12 mouse cellular contexts compared by ENCODE assay signal in genomic region chr8:91488784-91489450, GRCm38 (mm10).
DNase-seq lines count a peak whose midpoint lies in the region; ATAC-seq and TF ChIP-seq lines count a peak whose summit lies in the region.
"Had no signal": no experiment of that assay in that cellular context is flagged by ENCODE, and none has a peak within 500 bp of the region (broad histone marks: within the 10 kb centered on the region; RNA-seq: fewer than 3 reads in every experiment).

No protein-coding gene starts in this region.

- no peak overlapping the region for H3K4me3 ChIP-seq in limb, embryonic 15.5 days
- H3K4me3 ChIP-seq in limb, embryonic 10.5 days: no peak overlapping the region
- no peak overlapping the region for H3K4me3 ChIP-seq in midbrain, embryonic 11.5 days (ENCODE audit: low read depth, low read length)
- H3K4me3 ChIP-seq in midbrain, postnatal 0 days (ENCODE audit: low read depth, low read length): no peak overlapping the region
- no peak overlapping the region for H3K4me3 ChIP-seq in embryonic facial prominence, embryonic 15.5 days (replicated peaks)
- no peak overlapping the region for H3K4me3 ChIP-seq in stomach, embryonic 16.5 days (replicated peaks; ENCODE audit: low read length)
- H3K4me3 ChIP-seq: forebrain, embryonic 13.5 days; heart, embryonic 15.5 days; liver, embryonic 15.5 days had no signal

- no peaks in the 10 kb centered on the region for H3K27me3 ChIP-seq in limb, embryonic 15.5 days
- peaks cover 61% of the 10 kb centered on the region for H3K27me3 ChIP-seq in limb, embryonic 10.5 days (ENCODE audit: low read depth, poor library complexity, severe bottlenecking)
- H3K27me3 ChIP-seq in midbrain, embryonic 11.5 days (ENCODE audit: control insufficient read depth, insufficient read depth, low read length): no peaks in the 10 kb centered on the region; the same call in 1 of the 2 replicates
- H3K27me3 ChIP-seq in midbrain, postnatal 0 days (ENCODE audit: insufficient read depth, low read length): no peaks in the 10 kb centered on the region
- no peaks in the 10 kb centered on the region for H3K27me3 ChIP-seq in embryonic facial prominence, embryonic 15.5 days
- no peaks in the 10 kb centered on the region for H3K27me3 ChIP-seq in stomach, embryonic 16.5 days (ENCODE audit: control insufficient read depth, insufficient read depth, low read length)
- H3K27me3 ChIP-seq: heart, embryonic 15.5 days; liver, embryonic 15.5 days; Patski had no signal

- DNase-seq in limb, embryonic 10.5 days (ENCODE audit: low spot score): no peak
- peak; percentile 87 for DNase-seq in midbrain, embryonic 11.5 days (ENCODE audit: low spot score, missing footprints)
- no peak for DNase-seq in midbrain, postnatal 0 days (ENCODE audit: low spot score)
- no peak for DNase-seq in gastrocnemius, postnatal 10 days

- ATAC-seq in limb, embryonic 15.5 days (ENCODE audit: insufficient number of reproducible peaks, low FRiP score, low TSS enrichment, low read depth): no peak
- ATAC-seq in midbrain, embryonic 11.5 days (ENCODE audit: low FRiP score): no peak
- no peak for ATAC-seq in midbrain, postnatal 0 days (ENCODE audit: low FRiP score)
- no peak for ATAC-seq in embryonic facial prominence, embryonic 15.5 days (ENCODE audit: insufficient number of reproducible peaks, low FRiP score, low TSS enrichment, low read depth)
- ATAC-seq in stomach, embryonic 16.5 days (ENCODE audit: insufficient read depth, low FRiP score): no peak
- ATAC-seq: intestine, embryonic 16.5 days had no signal

- peaks cover 21% of the 10 kb centered on the region for H3K4me1 ChIP-seq in limb, embryonic 15.5 days
- H3K4me1 ChIP-seq in limb, embryonic 10.5 days: peaks cover 21% of the 10 kb centered on the region
- H3K4me1 ChIP-seq in midbrain, embryonic 11.5 days (ENCODE audit: control insufficient read depth, insufficient read depth, low read length): peaks cover 30% of the 10 kb centered on the region
- 0 out of 2 replicates have a peak, but pooled peaks cover 2% of the 10 kb centered on the region for H3K4me1 ChIP-seq in midbrain, postnatal 0 days (ENCODE audit: insufficient read depth, low read length)
- peaks cover 21% of the 10 kb centered on the region for H3K4me1 ChIP-seq in embryonic facial prominence, embryonic 15.5 days
- peaks cover 7% of the 10 kb centered on the region; the same call in 1 of the 2 replicates for H3K4me1 ChIP-seq in stomach, embryonic 16.5 days (ENCODE audit: control insufficient read depth, insufficient read depth, low read length)
- H3K4me1 ChIP-seq: liver, embryonic 15.5 days had no signal

- H3K27ac ChIP-seq in limb, embryonic 15.5 days: 0 out of 2 replicates have a peak overlapping the region, but pooled peaks have one; percentile 51
- H3K27ac ChIP-seq in limb, embryonic 10.5 days: no peak overlapping the region
- no peak overlapping the region for H3K27ac ChIP-seq in midbrain, embryonic 11.5 days (ENCODE audit: low read depth, low read length)
- no peak overlapping the region for H3K27ac ChIP-seq in midbrain, postnatal 0 days (ENCODE audit: low read depth, low read length)
- peak overlapping the region; percentile 67 for H3K27ac ChIP-seq in embryonic facial prominence, embryonic 15.5 days (replicated peaks)
- H3K27ac ChIP-seq in stomach, embryonic 16.5 days (ENCODE audit: low read length): peak overlapping the region; percentile 57
- H3K27ac ChIP-seq: forebrain, embryonic 13.5 days; heart, embryonic 15.5 days; liver, embryonic 15.5 days had no signal

- WGBS in limb, embryonic 15.5 days: 55% methylated on average over 10 of the region's 10 CpGs
- WGBS in limb, embryonic 10.5 days: 73% methylated on average over 10 of the region's 10 CpGs
- WGBS in midbrain, embryonic 11.5 days: 45% methylated on average over 10 of the region's 10 CpGs
- 56% methylated on average over 10 of the region's 10 CpGs for WGBS in midbrain, postnatal 0 days
- WGBS in embryonic facial prominence, embryonic 15.5 days: 59% methylated on average over 10 of the region's 10 CpGs
- WGBS in stomach, embryonic 16.5 days: 71% methylated on average over 10 of the region's 10 CpGs

- no peaks in the 10 kb centered on the region for H3K9me3 ChIP-seq in limb, embryonic 15.5 days
- H3K9me3 ChIP-seq in limb, embryonic 10.5 days (replicated peaks): no peaks in the 10 kb centered on the region
- no peaks in the 10 kb centered on the region for H3K9me3 ChIP-seq in midbrain, embryonic 11.5 days (ENCODE audit: control insufficient read depth, low read length)
- no peaks in the 10 kb centered on the region for H3K9me3 ChIP-seq in midbrain, postnatal 0 days (ENCODE audit: low read length)
- no peaks in the 10 kb centered on the region for H3K9me3 ChIP-seq in embryonic facial prominence, embryonic 15.5 days (replicated peaks)
- H3K9me3 ChIP-seq in stomach, embryonic 16.5 days (replicated peaks; ENCODE audit: control insufficient read depth, low read length): no peaks in the 10 kb centered on the region
- H3K9me3 ChIP-seq: forebrain, embryonic 13.5 days; heart, embryonic 15.5 days; liver, embryonic 15.5 days had no signal

- H3K4me2 ChIP-seq in limb, embryonic 15.5 days: no peak overlapping the region
- no peak overlapping the region for H3K4me2 ChIP-seq in midbrain, embryonic 11.5 days
- H3K4me2 ChIP-seq in midbrain, postnatal 0 days (ENCODE audit: low read depth, low read length, poor library complexity, severe bottlenecking): no peak overlapping the region
- H3K4me2 ChIP-seq in embryonic facial prominence, embryonic 15.5 days (replicated peaks): no peak overlapping the region
- H3K4me2 ChIP-seq in stomach, embryonic 16.5 days (ENCODE audit: low read depth, low read length): no peak overlapping the region
- H3K4me2 ChIP-seq: forebrain, embryonic 13.5 days; heart, embryonic 15.5 days; liver, embryonic 15.5 days had no signal

- no peak for TF ChIP-seq CTCF in midbrain, postnatal 0 days (IDR thresholded peaks at IDR 0.05)

- peaks cover 6% of the 10 kb centered on the region; the same call in 1 of the 2 replicates for H3K36me3 ChIP-seq in limb, embryonic 15.5 days
- peaks cover 12% of the 10 kb centered on the region for H3K36me3 ChIP-seq in limb, embryonic 10.5 days
- H3K36me3 ChIP-seq in midbrain, embryonic 11.5 days (ENCODE audit: control insufficient read depth, insufficient read depth, low read length): no peaks in the 10 kb centered on the region
- H3K36me3 ChIP-seq in midbrain, postnatal 0 days (ENCODE audit: insufficient read depth, low read length): no peaks in the 10 kb centered on the region
- peaks cover 14% of the 10 kb centered on the region; the same call in 1 of the 2 replicates for H3K36me3 ChIP-seq in embryonic facial prominence, embryonic 15.5 days
- no peaks in the 10 kb centered on the region for H3K36me3 ChIP-seq in stomach, embryonic 16.5 days (ENCODE audit: control insufficient read depth, insufficient read depth, low read length)
- H3K36me3 ChIP-seq: liver, embryonic 15.5 days had no signal

- H3K9ac ChIP-seq in limb, embryonic 15.5 days: 0 out of 2 replicates have a peak overlapping the region, but pooled peaks have one; percentile 14
- no peak overlapping the region for H3K9ac ChIP-seq in midbrain, embryonic 11.5 days (ENCODE audit: low read length)
- H3K9ac ChIP-seq in midbrain, postnatal 0 days (replicated peaks; ENCODE audit: low read length, poor library complexity, severe bottlenecking): no peak overlapping the region
- H3K9ac ChIP-seq in embryonic facial prominence, embryonic 15.5 days: no peak overlapping the region
- H3K9ac ChIP-seq in stomach, embryonic 16.5 days (ENCODE audit: low read length): no peak overlapping the region; the same call in 1 of the 2 replicates
- H3K9ac ChIP-seq: forebrain, embryonic 13.5 days; heart, embryonic 15.5 days; liver, embryonic 15.5 days had no signal

Comparison
In these comparisons a context has a peak if more than half of its experiments do, and no peak if none do; other contexts are left out.
1. H3K27ac ChIP-seq: peak in limb, embryonic 15.5 days (single experiment), embryonic facial prominence, embryonic 15.5 days (single experiment) and stomach, embryonic 16.5 days (single experiment); none in limb, embryonic 10.5 days (single experiment), midbrain, embryonic 11.5 days (single experiment) and midbrain, postnatal 0 days (single experiment).